Mouse (Mus musculus) neutrophil, adult 65 days (primary cell): ENCODE measurements around the gene Rapgef4. TPM values are rescaled to one million over a fixed set of nuclear protein-coding genes. Genes with fewer than 3 reads are reported as not detected.

Experiments used
- total RNA-seq: library from RNA; stranded (reverse); gene quantifications from 2 replicates; pipeline ENCODE4 v1.2.4, GENCODE M21; 2023

The Rapgef4 gene
- 0.59 and 0.85 TPM in 2 replicates for total RNA-seq

DNA sequence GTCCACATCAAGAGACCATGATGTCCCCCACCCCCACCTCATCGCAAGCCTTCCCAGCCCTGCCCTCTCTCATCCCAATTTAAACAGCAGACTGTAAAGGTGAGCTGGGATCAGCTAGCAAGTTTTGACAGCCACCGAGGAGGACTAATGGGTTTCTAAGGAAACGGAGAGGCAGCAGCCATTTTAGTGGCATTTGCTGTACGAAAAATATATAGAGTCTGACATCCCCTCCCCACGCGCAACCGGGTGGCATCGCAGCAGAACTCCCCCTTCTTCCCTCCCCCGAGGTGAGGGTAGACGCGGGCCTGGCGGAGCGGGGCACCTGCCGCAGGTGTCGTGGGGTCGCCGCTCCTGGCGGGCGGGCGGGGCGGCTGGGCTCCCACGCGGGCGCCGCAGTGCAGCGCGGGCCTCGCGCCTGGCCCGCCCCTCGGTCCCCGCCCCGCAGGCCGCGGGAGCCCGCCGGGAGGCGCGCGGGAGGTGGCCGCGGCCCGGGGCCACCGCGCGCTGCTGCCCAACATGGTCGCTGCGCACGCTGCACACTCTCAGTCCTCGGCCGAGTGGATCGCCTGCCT is at the start of gene Rapgef4:
Rapgef4 (plus strand) TSS at position 470 of the 572 bp plus-strand sequence.

DNA sequence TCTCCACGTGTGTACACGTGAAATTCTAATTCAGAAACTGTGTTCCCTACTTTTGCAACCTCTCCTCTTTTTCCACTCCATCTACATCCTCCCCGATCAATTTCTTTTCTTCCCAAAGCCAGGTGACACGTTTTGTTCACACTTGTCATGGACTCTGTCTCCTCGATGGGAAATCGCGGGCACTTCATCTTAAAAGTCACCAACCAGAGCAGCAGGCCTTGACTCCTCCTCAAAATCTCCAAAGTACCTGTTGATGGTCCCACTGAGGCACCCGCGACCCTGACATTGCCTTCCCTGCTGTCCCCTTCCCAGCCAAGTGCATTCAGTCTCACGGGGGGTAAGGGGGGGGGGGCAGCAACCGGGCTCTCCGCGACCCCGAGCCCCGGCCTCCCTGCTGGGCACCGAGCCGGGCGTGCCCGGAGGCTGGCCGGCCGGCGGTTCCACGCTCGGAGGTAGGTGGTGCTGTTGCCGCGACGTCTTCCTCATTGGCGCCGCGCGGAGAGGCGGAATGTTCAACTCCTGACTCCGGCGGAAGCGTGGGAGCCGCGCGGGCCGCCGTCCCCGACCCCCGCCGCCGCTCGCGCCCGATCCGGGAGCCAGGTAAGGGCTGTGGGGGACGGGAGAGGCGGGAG is 304.3 kb downstream of the Rapgef4 start, which contains the start of gene Map3k20:
Map3k20 (plus strand) TSS at position 382 of the 632 bp plus-strand sequence.

Other genes starting within 250 kb of the Rapgef4 start
- gene Itga6, start 235.6 kb upstream of the Rapgef4 start, total RNA-seq: 16.4 and 23.7 TPM in 2 replicates
- 2.3 and 3.9 TPM in 2 replicates for gene Pdk1, start 108.0 kb upstream of the Rapgef4 start, total RNA-seq